Mouse (Mus musculus): ENCODE data around the gene Atf1. TPM values are rescaled to one million over a fixed set of nuclear protein-coding genes. Genes with fewer than 3 reads are reported as not detected.

The Atf1 gene
- 41.8 and 44.0 TPM in 2 replicates for total RNA-seq (2012; rRNA removed)
- 100 to 1,000 TPM; 183 to 854 TPM for polyA plus RNA-seq (2012; ENCODE audit: insufficient read depth in 1 of 2, insufficient read length in 2 of 2, low read depth in 1 of 2, low replicate concordance in 2 of 2, missing spikeins in 1 of 2)

GRCm38 (mm10) chr15:100227663-100228534, at the start of gene Atf1:
TSS of gene Atf1 (plus strand) at chr15:100227819.
- H3K9ac ChIP-seq (ENCODE audit: control insufficient read depth, low read depth, low read length, poor library complexity, severe bottlenecking), result peak within 1 kb of the TSS; percentile 99
- H3K36me3 ChIP-seq (ENCODE audit: control insufficient read depth in 1 of 2, insufficient read depth in 2 of 2, low read length in 2 of 2), result peaks cover 2 to 44% of the 10 kb centered on the region in 2 experiments
- H3K27me3 ChIP-seq (ENCODE audit: control insufficient read depth in 1 of 2, insufficient read depth in 2 of 2, low read length in 2 of 2), result no peaks in the 10 kb centered on the region
- H3K9me3 ChIP-seq (replicated peaks; ENCODE audit: insufficient read depth, low read length), result no peaks in the 10 kb centered on the region
- H3K79me2 ChIP-seq (ENCODE audit: control insufficient read depth, insufficient read depth, low read length, poor library complexity), result peaks cover 47% of the 10 kb centered on the region
- peak within 1 kb of the TSS; percentile 94 for H3K27ac ChIP-seq (ENCODE audit: control insufficient read depth, low read depth, low read length)
- DNase-seq (ENCODE audit: low read depth, low spot score), result peak; percentile 95
- peak; percentile 87 for TF ChIP-seq MAX (IDR thresholded peaks at IDR 0.05; ENCODE audit: low read length)
- no peak for TF ChIP-seq JUND (IDR thresholded peaks at IDR 0.05; ENCODE audit: low read depth, low read length)
- TF ChIP-seq POLR2A (IDR thresholded peaks at IDR 0.05; ENCODE audit: control insufficient read depth in 1 of 2, insufficient read depth in 1 of 2, low read depth in 1 of 2, low read length in 2 of 2, poor library complexity in 1 of 2), result peak; percentile 70 to 95
- TF ChIP-seq BHLHE40 (IDR thresholded peaks at IDR 0.05; ENCODE audit: borderline replicate concordance, low read depth, low read length), result peak; percentile 96
- TF ChIP-seq TBP (IDR thresholded peaks at IDR 0.05; ENCODE audit: low read depth, low read length), result peak; percentile 30; the same call in 1 of the 2 replicates
- peak; percentile 49; the same call in 1 of the 2 replicates for TF ChIP-seq NRF1 (IDR thresholded peaks at IDR 0.05; ENCODE audit: insufficient read depth, low read depth, low read length, poor library complexity, severe bottlenecking)
- peak; percentile 74; the same call in 1 of the 2 replicates for TF ChIP-seq UBTF (IDR thresholded peaks at IDR 0.05; ENCODE audit: borderline replicate concordance, insufficient read depth, low read depth, low read length)
- no peak for TF ChIP-seq TAL1 (IDR thresholded peaks at IDR 0.05; ENCODE audit: low read length)
- no peak for TF ChIP-seq CHD2 (IDR thresholded peaks at IDR 0.05; ENCODE audit: low read length)
- TF ChIP-seq TCF12 (IDR thresholded peaks at IDR 0.05; ENCODE audit: low read depth, low read length), result peak; percentile 71
- no peak for TF ChIP-seq MEF2A (IDR thresholded peaks at IDR 0.05; ENCODE audit: extremely low read depth, insufficient replicate concordance, low read depth, low read length, poor library complexity, severe bottlenecking)
- no peak for TF ChIP-seq GABPA (IDR thresholded peaks at IDR 0.05; ENCODE audit: low read depth, low read length)
- TF ChIP-seq USF2 (IDR thresholded peaks at IDR 0.05; ENCODE audit: borderline replicate concordance in 1 of 2, insufficient read depth in 1 of 2, low read depth in 1 of 2, low read length in 2 of 2), result peak in 1 of 2 experiments; percentile 83; a peak in 2 of 4 replicates
- no peak for TF ChIP-seq RAD21 (IDR thresholded peaks at IDR 0.05; ENCODE audit: low read depth, low read length)
- no peak for TF ChIP-seq SMC3 (IDR thresholded peaks at IDR 0.05; ENCODE audit: low read depth, low read length)
- peak; percentile 68; the same call in 1 of the 2 replicates for TF ChIP-seq E2F4 (IDR thresholded peaks at IDR 0.05; ENCODE audit: borderline replicate concordance, low read depth, low read length)
- TF ChIP-seq EP300 (IDR thresholded peaks at IDR 0.05; ENCODE audit: low read depth in 1 of 2, low read length in 2 of 2), result peak in 1 of 2 experiments; percentile 27; a peak in 1 of 4 replicates
- 0 out of 2 replicates have a peak, but pooled peaks have one; percentile 17 for TF ChIP-seq RCOR1 (IDR thresholded peaks at IDR 0.05; ENCODE audit: low read depth, low read length)
- no peak for TF ChIP-seq ZKSCAN1 (IDR thresholded peaks at IDR 0.05; ENCODE audit: low read depth, low read length)
- no peak; the same call in 1 of the 2 replicates for TF ChIP-seq KAT2A (conservative IDR thresholded peaks at IDR 0.05; ENCODE audit: low read depth, low read length)
- peak; percentile 41; the same call in 1 of the 2 replicates for TF ChIP-seq SIN3A (IDR thresholded peaks at IDR 0.05; ENCODE audit: low read length)
- peak; percentile 45; the same call in 1 of the 2 replicates for TF ChIP-seq MAZ (IDR thresholded peaks at IDR 0.05; ENCODE audit: low read depth, low read length)
- TF ChIP-seq HCFC1 (IDR thresholded peaks at IDR 0.05; ENCODE audit: low read depth, low read length), result peak; percentile 76
- TF ChIP-seq ZMIZ1 (IDR thresholded peaks at IDR 0.05; ENCODE audit: low read depth, low read length), result peak; percentile 91
- TF ChIP-seq MYC (IDR thresholded peaks at IDR 0.05; ENCODE audit: low read depth, low read length), result no peak; the same call in 1 of the 2 replicates
- peak; percentile 43 for TF ChIP-seq MXI1 (IDR thresholded peaks at IDR 0.05; ENCODE audit: low read depth, low read length)
- peak; percentile 94 for TF ChIP-seq USF1 (IDR thresholded peaks at IDR 0.05; ENCODE audit: low read depth, low read length)
- no peak for TF ChIP-seq POLR2AphosphoS5 (IDR thresholded peaks at IDR 0.05; ENCODE audit: borderline replicate concordance, low read depth, low read length)
- TF ChIP-seq ETS1 (IDR thresholded peaks at IDR 0.05; ENCODE audit: low read depth, low read length), result peak; percentile 40; the same call in 1 of the 2 replicates
- TF ChIP-seq NELFE (IDR thresholded peaks at IDR 0.05; ENCODE audit: low read depth, low read length), result peak; percentile 97
- TF ChIP-seq CTCF (IDR thresholded peaks at IDR 0.05 in 2 of 3, conservative IDR thresholded peaks at IDR 0.05 in 1 of 3; ENCODE audit: control insufficient read depth in 1 of 3, insufficient read depth in 1 of 3, low read depth in 2 of 3, low read length in 3 of 3, poor library complexity in 1 of 3, severe bottlenecking in 1 of 3), result peak in 1 of 3 experiments; percentile 6; a peak in 2 of 6 replicates
- H3K4me3 ChIP-seq (ENCODE audit: control insufficient read depth in 1 of 2, insufficient read depth in 1 of 2, low read depth in 2 of 2, low read length in 2 of 2), result peak within 1 kb of the TSS; percentile 72 to 89
- H3K4me1 ChIP-seq (ENCODE audit: control insufficient read depth in 1 of 2, insufficient read depth in 2 of 2, low read length in 2 of 2), result peaks cover 23 to 42% of the 10 kb centered on the region in 2 experiments

All from MEL (cell line).